Mouse (Mus musculus) c-Kit-positive CD71-positive TER-119-negative erythroid progenitor cells, embryonic 14.5 days (primary cell): ENCODE measurements around the gene Fgfr2.

Source experiments
- DNase-seq: peaks from one replicate; pipeline ENCODE4 v3.0.0-alpha.2; 2013; ENCODE audit warnings: low read depth

Gene Fgfr2

DNA sequence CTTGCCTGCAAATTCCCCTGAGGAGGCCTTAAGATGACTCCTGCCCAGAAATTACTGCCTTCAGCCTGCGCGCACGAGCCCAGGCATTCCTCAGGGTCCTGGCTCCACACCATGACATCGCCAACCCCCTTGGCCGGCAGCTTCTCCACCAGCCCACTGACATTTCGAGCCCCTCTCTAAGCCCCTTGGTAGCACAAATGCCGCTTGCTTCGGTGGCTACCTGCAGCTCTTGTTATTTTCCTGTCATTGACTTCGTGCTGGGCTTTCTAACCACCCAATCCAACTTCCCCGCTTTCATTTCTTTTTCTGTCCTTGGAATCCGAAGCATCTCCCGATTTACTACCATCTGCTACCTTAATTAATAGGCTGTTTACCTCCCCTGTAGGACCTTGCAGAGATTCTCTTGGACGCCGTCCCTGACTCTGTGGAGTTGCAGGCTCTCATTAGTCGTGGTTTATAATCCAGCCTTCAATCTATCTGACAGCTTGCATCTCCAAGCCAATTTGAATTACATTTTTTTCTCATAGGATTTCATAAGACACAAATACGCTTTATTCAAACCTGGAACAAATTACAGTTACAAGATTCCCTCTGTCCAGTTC, 2993.7 kb downstream of the Fgfr2 start:
- DNase-seq: no peak

DNA sequence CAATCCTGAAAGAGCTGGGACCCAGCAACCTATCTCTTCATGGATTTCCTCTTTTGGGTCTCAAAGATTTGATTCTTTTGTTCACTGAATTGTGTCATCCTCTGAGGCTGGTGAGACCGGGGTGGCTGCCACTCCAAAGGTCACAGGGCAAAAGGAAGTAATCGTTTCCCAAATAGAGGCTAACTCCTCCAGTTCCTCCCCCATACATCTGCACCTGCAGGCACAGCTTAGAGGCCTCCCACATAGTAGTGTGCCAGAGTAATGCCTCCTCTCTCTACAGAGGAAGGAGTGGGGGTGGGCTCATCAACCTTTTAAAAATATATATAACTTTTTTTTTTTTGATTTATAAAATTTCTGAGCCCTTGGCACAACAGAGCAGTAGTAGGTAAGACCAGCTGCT, 3001.6 kb downstream of the Fgfr2 start:
- no peak for DNase-seq

GRCm38 (mm10) chr7:130119466-130119865, 3003.7 kb downstream of the Fgfr2 start:
- no peak for DNase-seq

DNA sequence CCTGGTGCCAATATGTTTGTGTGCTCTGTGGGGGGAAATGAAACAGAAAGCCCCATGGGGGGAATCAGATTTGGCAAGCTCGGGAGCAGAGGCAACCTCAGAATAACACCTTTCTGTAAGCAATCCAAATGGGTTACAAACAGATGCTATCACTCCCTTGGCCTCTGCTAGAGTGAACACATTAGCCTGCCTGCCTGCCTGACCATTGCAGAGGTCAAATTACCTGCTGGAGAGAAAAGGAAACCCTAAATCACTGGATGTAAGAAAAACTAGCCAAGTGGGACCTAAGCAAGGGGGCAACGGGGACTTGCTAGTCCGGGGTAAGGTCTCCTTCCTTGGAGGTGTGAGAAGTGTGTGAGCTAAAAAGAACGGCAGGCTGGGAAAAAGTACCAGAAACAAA, 3004.4 kb downstream of the Fgfr2 start:
- DNase-seq: no peak

- no peak for DNase-seq
Measured at GRCm38 (mm10) chr7:130117466-130118123, 3005.6 kb downstream of the Fgfr2 start.

- DNase-seq: no peak
Measured at GRCm38 (mm10) chr7:130114436-130114835, 3008.7 kb downstream of the Fgfr2 start.
